Mouse (Mus musculus): ENCODE data around the gene Clic4.

Gene Clic4

GRCm38 (mm10) chr4:135291841-135292240, 19.2 kb upstream of the Clic4 start:
- DNase-seq = no peak

- DNase-seq = no peak
These were observed 18.6 kb upstream of the Clic4 start for GRCm38 (mm10) chr4:135291199-135291598.

GRCm38 (mm10) chr4:135287975-135288374, 15.4 kb upstream of the Clic4 start:
- no peak for DNase-seq

GRCm38 (mm10) chr4:135286833-135287395, 14.3 kb upstream of the Clic4 start:
- no peak for DNase-seq

GRCm38 (mm10) chr4:135286033-135286622, 13.5 kb upstream of the Clic4 start:
- DNase-seq = no peak

- no peak for DNase-seq
These were observed 12.8 kb upstream of the Clic4 start for GRCm38 (mm10) chr4:135285436-135285835.

GRCm38 (mm10) chr4:135283875-135284274, 11.3 kb upstream of the Clic4 start:
- DNase-seq = peak in 1 of 2 experiments; percentile 20

- DNase-seq = no peak
These were observed 10.8 kb upstream of the Clic4 start for GRCm38 (mm10) chr4:135283417-135283816.

- no peak for DNase-seq
These were observed 10.2 kb upstream of the Clic4 start for GRCm38 (mm10) chr4:135282651-135283290.

GRCm38 (mm10) chr4:135280016-135280415, 7.4 kb upstream of the Clic4 start:
- peak; percentile 55 to 64 for DNase-seq

- DNase-seq = no peak
These were observed 4.2 kb upstream of the Clic4 start for GRCm38 (mm10) chr4:135276681-135277379.

GRCm38 (mm10) chr4:135274761-135275160, 2.1 kb upstream of the Clic4 start:
- no peak for DNase-seq

- no peak for DNase-seq
These were observed 681 bp upstream of the Clic4 start for GRCm38 (mm10) chr4:135273307-135273682.

GRCm38 (mm10) chr4:135271881-135272616, 565 bp downstream of the Clic4 start:
- DNase-seq = peak; percentile 62

GRCm38 (mm10) chr4:135271419-135271828, 1.2 kb downstream of the Clic4 start:
- peak in 1 of 2 experiments; percentile 37 for DNase-seq

- no peak for DNase-seq
These were observed 2.1 kb downstream of the Clic4 start for GRCm38 (mm10) chr4:135270476-135270875.

- no peak for DNase-seq
These were observed 2.8 kb downstream of the Clic4 start for GRCm38 (mm10) chr4:135269656-135270341.

- no peak for DNase-seq
These were observed 5.1 kb downstream of the Clic4 start for GRCm38 (mm10) chr4:135267521-135267920.

- DNase-seq = no peak
These were observed 5.6 kb downstream of the Clic4 start for GRCm38 (mm10) chr4:135266987-135267386.

GRCm38 (mm10) chr4:135260434-135260833, 12.2 kb downstream of the Clic4 start:
- DNase-seq = no peak

GRCm38 (mm10) chr4:135258521-135258920, 14.1 kb downstream of the Clic4 start:
- no peak for DNase-seq

GRCm38 (mm10) chr4:135257881-135258476, 14.6 kb downstream of the Clic4 start:
- DNase-seq = no peak
